Mouse (Mus musculus) MEL (cell line): Measurements from ENCODE around the gene Gtf2i. TPM values are rescaled to one million over a fixed set of nuclear protein-coding genes. Genes with fewer than 3 reads are reported as not detected.

ENCODE experiments used
- DNase-seq: peaks from one replicate; pipeline ENCODE4 v3.0.0; 2011; ENCODE audit warnings: low read depth, low spot score
- H3K27ac ChIP-seq: 2 replicates; pipeline ENCODE4 v1.5.1; 2012; ENCODE audit warnings: low read depth, mild to moderate bottlenecking, control low read depth, low read length, moderate library complexity; ENCODE audit not compliant: control insufficient read depth
- H3K27me3 ChIP-seq, 2 experiments: fragments of 150-350 bp in 1 of 2; sonication (generic) in 1 of 2; 2 replicates each; pipeline ENCODE4 v1.6.1; 2012; ENCODE audit warnings: low read length in 2 of 2, mild to moderate bottlenecking in 2 of 2, improper control_type of control experiment in 1 of 2, moderate library complexity in 1 of 2; ENCODE audit not compliant: insufficient read depth in 2 of 2, control insufficient read depth in 1 of 2
- H3K36me3 ChIP-seq, 2 experiments: 2 replicates each; pipeline ENCODE4 v1.6.1; 2012 to 2014; ENCODE audit warnings: low read length in 2 of 2, improper control_type of control experiment in 1 of 2, inconsistent platforms in 1 of 2, mild to moderate bottlenecking in 1 of 2; ENCODE audit not compliant: insufficient read depth in 2 of 2, control insufficient read depth in 1 of 2
- H3K4me1 ChIP-seq, 2 experiments: fragments of 150-350 bp in 1 of 2; sonication (generic) in 1 of 2; 2 replicates each; pipeline ENCODE4 v1.6.1; 2012; ENCODE audit warnings: low read length in 2 of 2, improper control_type of control experiment in 1 of 2, mild to moderate bottlenecking in 1 of 2; ENCODE audit not compliant: insufficient read depth in 2 of 2, control insufficient read depth in 1 of 2
- H3K4me3 ChIP-seq, 2 experiments: fragments of 150-350 bp in 1 of 2; sonication (generic) in 1 of 2; 2 replicates each; pipeline ENCODE4 v1.5.1; 2012; ENCODE audit warnings: low read depth in 2 of 2, low read length in 2 of 2, mild to moderate bottlenecking in 2 of 2, moderate library complexity in 2 of 2, control low read depth in 1 of 2, improper control_type of control experiment in 1 of 2; ENCODE audit not compliant: control insufficient read depth in 1 of 2, insufficient read depth in 1 of 2
- H3K79me2 ChIP-seq: 2 replicates; pipeline ENCODE4 v1.6.1; 2012; ENCODE audit warnings: mild to moderate bottlenecking, low read length, moderate library complexity; ENCODE audit not compliant: control insufficient read depth, poor library complexity, insufficient read depth
- H3K9ac ChIP-seq: 2 replicates; pipeline ENCODE4 v1.6.1; 2012; ENCODE audit warnings: low read depth, mild to moderate bottlenecking, control low read depth, low read length, moderate library complexity; ENCODE audit not compliant: control insufficient read depth, poor library complexity, severe bottlenecking
- H3K9me3 ChIP-seq: fragments of 150-350 bp; sonication (generic); replicated peaks from 2 replicates; pipeline ENCODE4 v1.6.1; 2012; ENCODE audit warnings: mild to moderate bottlenecking, low read length, improper control_type of control experiment, moderate library complexity; ENCODE audit not compliant: insufficient read depth
- BHLHE40 ChIP-seq: IDR thresholded peaks from 2 replicates; pipeline ENCODE4 v1.6.1; 2012; ENCODE audit warnings: low read depth, mild to moderate bottlenecking, inconsistent platforms, low read length, improper control_type of control experiment, borderline replicate concordance
- CHD1 ChIP-seq: IDR thresholded peaks from 2 replicates; pipeline ENCODE4 v1.6.1; 2012; ENCODE audit warnings: low read depth, mild to moderate bottlenecking, inconsistent platforms, low read length, improper control_type of control experiment
- CHD2 ChIP-seq: IDR thresholded peaks from 2 replicates; pipeline ENCODE4 v1.6.1; 2011; ENCODE audit warnings: low read length, improper control_type of control experiment
- CTCF ChIP-seq, 3 experiments: IDR thresholded peaks in 2 of 3; conservative IDR thresholded peaks in 1 of 3; 2 replicates each; pipeline ENCODE4 v1.5.1; 2011 to 2012; ENCODE audit warnings: low read length in 3 of 3, low read depth in 2 of 3, mild to moderate bottlenecking in 2 of 3, improper control_type of control experiment in 1 of 3, inconsistent platforms in 1 of 3, mixed read lengths in 1 of 3, moderate library complexity in 1 of 3; ENCODE audit not compliant: control insufficient read depth in 1 of 3, insufficient read depth in 1 of 3, poor library complexity in 1 of 3, severe bottlenecking in 1 of 3
- E2F4 ChIP-seq: IDR thresholded peaks from 2 replicates; pipeline ENCODE4 v1.6.1; 2011; ENCODE audit warnings: low read depth, low read length, improper control_type of control experiment, borderline replicate concordance
- ELF1 ChIP-seq: IDR thresholded peaks from 2 replicates; pipeline ENCODE4 v1.6.1; 2014; ENCODE audit warnings: low read depth, mild to moderate bottlenecking, inconsistent platforms, low read length, improper control_type of control experiment, moderate library complexity
- EP300 ChIP-seq, 2 experiments: IDR thresholded peaks; 2 replicates each; pipeline ENCODE4 v1.6.1; 2011; ENCODE audit warnings: improper control_type of control experiment in 2 of 2, low read length in 2 of 2, low read depth in 1 of 2, mild to moderate bottlenecking in 1 of 2
- ETS1 ChIP-seq: IDR thresholded peaks from 2 replicates; pipeline ENCODE4 v1.6.1; 2012; ENCODE audit warnings: low read depth, mild to moderate bottlenecking, inconsistent platforms, low read length, improper control_type of control experiment, moderate library complexity
- GABPA ChIP-seq: IDR thresholded peaks from 2 replicates; pipeline ENCODE4 v1.6.1; 2012; ENCODE audit warnings: low read depth, mild to moderate bottlenecking, inconsistent platforms, low read length, improper control_type of control experiment, moderate library complexity
- GATA1 ChIP-seq: IDR thresholded peaks from 2 replicates; pipeline ENCODE4 v1.6.1; 2011; ENCODE audit warnings: low read depth, low read length, improper control_type of control experiment
- HCFC1 ChIP-seq: IDR thresholded peaks from 2 replicates; pipeline ENCODE4 v1.6.1; 2012; ENCODE audit warnings: low read depth, mild to moderate bottlenecking, inconsistent platforms, low read length, improper control_type of control experiment, moderate library complexity
- MAFK ChIP-seq: IDR thresholded peaks from 2 replicates; pipeline ENCODE4 v1.6.1; 2011; ENCODE audit warnings: low read depth, mild to moderate bottlenecking, low read length, improper control_type of control experiment, borderline replicate concordance
- MAX ChIP-seq: IDR thresholded peaks from 2 replicates; pipeline ENCODE4 v1.6.1; 2011; ENCODE audit warnings: low read length, improper control_type of control experiment
- MAZ ChIP-seq: IDR thresholded peaks from 2 replicates; pipeline ENCODE4 v1.6.1; 2012; ENCODE audit warnings: low read depth, mild to moderate bottlenecking, inconsistent platforms, low read length, improper control_type of control experiment
- MEF2A ChIP-seq: IDR thresholded peaks from 2 replicates; pipeline ENCODE4 v1.6.1; 2014; ENCODE audit warnings: low read depth, mild to moderate bottlenecking, inconsistent platforms, low read length, improper control_type of control experiment; ENCODE audit not compliant: poor library complexity, insufficient replicate concordance, severe bottlenecking; ENCODE audit errors: extremely low read depth
- MXI1 ChIP-seq: IDR thresholded peaks from 2 replicates; pipeline ENCODE4 v1.6.1; 2011; ENCODE audit warnings: mild to moderate bottlenecking, low read depth, low read length, improper control_type of control experiment
- MYB ChIP-seq: IDR thresholded peaks from 2 replicates; pipeline ENCODE4 v1.6.1; 2011; ENCODE audit warnings: mild to moderate bottlenecking, low read depth, low read length, improper control_type of control experiment
- MYC ChIP-seq: IDR thresholded peaks from 2 replicates; pipeline ENCODE4 v1.6.1; 2011; ENCODE audit warnings: low read depth, mild to moderate bottlenecking, low read length, improper control_type of control experiment, moderate library complexity
- NELFE ChIP-seq: IDR thresholded peaks from 2 replicates; pipeline ENCODE4 v1.6.1; 2011; ENCODE audit warnings: low read depth, low read length, improper control_type of control experiment
- POLR2A ChIP-seq, 2 experiments: IDR thresholded peaks; 2 replicates each; pipeline ENCODE4 v1.6.1; 2011 to 2012; ENCODE audit warnings: low read length in 2 of 2, mild to moderate bottlenecking in 2 of 2, control low read depth in 1 of 2, improper control_type of control experiment in 1 of 2, low read depth in 1 of 2, moderate library complexity in 1 of 2; ENCODE audit not compliant: control insufficient read depth in 1 of 2, insufficient read depth in 1 of 2, poor library complexity in 1 of 2
- POLR2AphosphoS2 ChIP-seq: IDR thresholded peaks from 2 replicates; pipeline ENCODE4 v1.6.1; 2011; ENCODE audit warnings: low read length, improper control_type of control experiment
- POLR2AphosphoS5 ChIP-seq: IDR thresholded peaks from 2 replicates; pipeline ENCODE4 v1.6.1; 2012; ENCODE audit warnings: low read depth, borderline replicate concordance, mild to moderate bottlenecking, inconsistent platforms, low read length, moderate library complexity, mixed read lengths
- RAD21 ChIP-seq: IDR thresholded peaks from 2 replicates; pipeline ENCODE4 v1.6.1; 2011; ENCODE audit warnings: mild to moderate bottlenecking, low read depth, low read length, improper control_type of control experiment
- RCOR1 ChIP-seq: IDR thresholded peaks from 2 replicates; pipeline ENCODE4 v1.6.1; 2012; ENCODE audit warnings: low read depth, mild to moderate bottlenecking, inconsistent platforms, low read length, improper control_type of control experiment
- SIN3A ChIP-seq: IDR thresholded peaks from 2 replicates; pipeline ENCODE4 v1.6.1; 2012; ENCODE audit warnings: low read length, improper control_type of control experiment, inconsistent platforms
- SMC3 ChIP-seq: IDR thresholded peaks from 2 replicates; pipeline ENCODE4 v1.6.1; 2011; ENCODE audit warnings: low read depth, low read length, improper control_type of control experiment
- TAL1 ChIP-seq: IDR thresholded peaks from 2 replicates; pipeline ENCODE4 v1.6.1; 2012; ENCODE audit warnings: mild to moderate bottlenecking, inconsistent platforms, low read length, moderate library complexity, mixed read lengths
- TBP ChIP-seq: IDR thresholded peaks from 2 replicates; pipeline ENCODE4 v1.8.0; 2011; ENCODE audit warnings: low read depth, low read length, improper control_type of control experiment
- UBTF ChIP-seq: IDR thresholded peaks from 2 replicates; pipeline ENCODE4 v1.6.1; 2012; ENCODE audit warnings: low read depth, mild to moderate bottlenecking, inconsistent platforms, low read length, improper control_type of control experiment, moderate library complexity, borderline replicate concordance; ENCODE audit not compliant: insufficient read depth
- USF1 ChIP-seq: IDR thresholded peaks from 2 replicates; pipeline ENCODE4 v1.6.1; 2014; ENCODE audit warnings: low read depth, mild to moderate bottlenecking, inconsistent platforms, low read length, improper control_type of control experiment, moderate library complexity
- USF2 ChIP-seq, 2 experiments: IDR thresholded peaks; 2 replicates each; pipeline ENCODE4 v1.6.1; 2011 to 2012; ENCODE audit warnings: improper control_type of control experiment in 2 of 2, low read length in 2 of 2, borderline replicate concordance in 1 of 2, inconsistent platforms in 1 of 2, low read depth in 1 of 2, mild to moderate bottlenecking in 1 of 2; ENCODE audit not compliant: insufficient read depth in 1 of 2
- ZC3H11A ChIP-seq: IDR thresholded peaks from 2 replicates; pipeline ENCODE4 v1.6.1; 2012; ENCODE audit warnings: low read depth, mild to moderate bottlenecking, inconsistent platforms, low read length, improper control_type of control experiment
- ZMIZ1 ChIP-seq: IDR thresholded peaks from 2 replicates; pipeline ENCODE4 v1.6.1; 2012; ENCODE audit warnings: low read depth, mild to moderate bottlenecking, inconsistent platforms, low read length, improper control_type of control experiment, moderate library complexity
- ZNF384 ChIP-seq: IDR thresholded peaks from 2 replicates; pipeline ENCODE4 v1.6.1; 2012; ENCODE audit warnings: low read depth, mild to moderate bottlenecking, inconsistent platforms, low read length, improper control_type of control experiment
- polyA plus RNA-seq, 2 experiments: library from polyadenylated mRNA; stranded (reverse) in 1 of 2; unstranded in 1 of 2; fragments of >175 nt in 1 of 2; fragments of >200 nt in 1 of 2; gene quantifications; 2 replicates each; pipeline versions ENCODE4 v1.2.1 to v1.2.4; 2012; ENCODE audit warnings: low replicate concordance in 2 of 2, low read depth in 1 of 2; ENCODE audit not compliant: insufficient read length in 2 of 2, insufficient read depth in 1 of 2, missing spikeins in 1 of 2
- total RNA-seq: library from RNA; depleted of rRNA; stranded (reverse); fragments of 300-350 nt; gene quantifications from 2 replicates; pipeline ENCODE4 v1.2.3, GENCODE M21; 2012

Gene Gtf2i
- total and polyA plus RNA-seq, 3 experiments: 46.7 to 151 (median 128) TPM

GRCm38 (mm10) chr5:134313451-134314067, 1.0 kb downstream of the Gtf2i start:
- peaks cover 2 to 7% of the 10 kb centered on the region in 2 experiments; a peak in 2 of 4 replicates for H3K4me1 ChIP-seq
- H3K27me3 ChIP-seq: no peaks in the 10 kb centered on the region
- H3K9ac ChIP-seq: peak overlapping the region; percentile 99
- H3K4me3 ChIP-seq: peak overlapping the region; percentile 89 to 94
- no peaks in the 10 kb centered on the region for H3K9me3 ChIP-seq
- H3K36me3 ChIP-seq: peaks cover 2 to 10% of the 10 kb centered on the region in 2 experiments
- peaks cover 50% of the 10 kb centered on the region for H3K79me2 ChIP-seq
- TF ChIP-seq ZMIZ1 (no peak; the same call in none of the 2 replicates), ZC3H11A (no peak), RAD21 (no peak), ZNF384 (peak; percentile 5), ELF1 (no peak), SMC3 (no peak), CHD2 (no peak; the same call in 1 of the 2 replicates), CTCF (IDR thresholded peaks at IDR 0.05 in 2 of 3, conservative IDR thresholded peaks at IDR 0.05 in 1 of 3; ENCODE audit: control insufficient read depth in 1 of 3, insufficient read depth in 1 of 3, low read depth in 2 of 3, low read length in 3 of 3, poor library complexity in 1 of 3, severe bottlenecking in 1 of 3) (no peak), MXI1 (no peak), MAFK (no peak), UBTF (no peak), GATA1 (no peak), TAL1 (no peak), ETS1 (no peak), MAX (no peak), MEF2A (no peak), SIN3A (peak; percentile 51; the same call in 1 of the 2 replicates), USF2 (IDR thresholded peaks at IDR 0.05; ENCODE audit: borderline replicate concordance in 1 of 2, insufficient read depth in 1 of 2, low read depth in 1 of 2, low read length in 2 of 2) (no peak), MYB (no peak), BHLHE40 (no peak), NELFE (peak; percentile 46), MAZ (peak; percentile 32), MYC (0 out of 2 replicates have a peak, but pooled peaks have one; percentile 32), POLR2AphosphoS5 (no peak), CHD1 (no peak), HCFC1 (peak; percentile 46), POLR2AphosphoS2 (0 out of 2 replicates have a peak, but pooled peaks have one; percentile 65), E2F4 (no peak), POLR2A (IDR thresholded peaks at IDR 0.05; ENCODE audit: control insufficient read depth in 1 of 2, insufficient read depth in 1 of 2, low read depth in 1 of 2, low read length in 2 of 2, poor library complexity in 1 of 2) (peak in 1 of 2 experiments; percentile 69; a peak in 2 of 4 replicates), RCOR1 (no peak), EP300 (IDR thresholded peaks at IDR 0.05; ENCODE audit: low read depth in 1 of 2, low read length in 2 of 2) (no peak; a peak in 1 of 4 replicates), GABPA (no peak), TBP (no peak; the same call in 1 of the 2 replicates), USF1 (no peak)
- H3K27ac ChIP-seq: peak overlapping the region; percentile 80
- DNase-seq: peak; percentile 92
